Comparison of ENCODE assay signal across 18 mouse cellular contexts in genomic region chr10:25111181-25111580, GRCm38 (mm10).
DNase-seq lines count a peak whose midpoint lies in the region; ATAC-seq lines count a peak whose summit lies in the region.
"Had no signal": no experiment of that assay in that cellular context is flagged by ENCODE, and none has a peak within 500 bp of the region (broad histone marks: within the 10 kb centered on the region; RNA-seq: fewer than 3 reads in every experiment).

No protein-coding gene starts in this region.

- 36% methylated on average over 7 of the region's 7 CpGs for WGBS in neural tube, embryonic 11.5 days
- WGBS in midbrain, embryonic 12.5 days = 40% methylated on average over 7 of the region's 7 CpGs
- WGBS in neural tube, embryonic 14.5 days = 23% methylated on average over 7 of the region's 7 CpGs

- DNase-seq in adrenal gland, adult 2 months = peak; percentile 15
- no peak for DNase-seq in adrenal gland, postnatal 10 days
- DNase-seq in neural tube, embryonic 11.5 days (ENCODE audit: low spot score) = no peak
- no peak for DNase-seq in neural tube, embryonic 10.5 days (ENCODE audit: extremely low spot score, low spot score)
- no peak for DNase-seq in kidney, postnatal 25 days
- DNase-seq in spleen, postnatal 36 days (ENCODE audit: low spot score in 2 of 2) = no peak
- DNase-seq: kidney, adult 11 months; kidney, postnatal 10 days; layer of hippocampus, adult 9-11 months; lung, postnatal 14 days; right cerebral cortex, postnatal 4 days; thymus, adult 18-20 months had no signal

- no peak overlapping the region for H3K4me3 ChIP-seq in neural tube, embryonic 11.5 days (ENCODE audit: low read depth, low read length)
- no peak overlapping the region for H3K4me3 ChIP-seq in midbrain, embryonic 12.5 days
- no peak overlapping the region for H3K4me3 ChIP-seq in neural tube, embryonic 14.5 days (ENCODE audit: low read depth, low read length)
- H3K4me3 ChIP-seq: forebrain, embryonic 12.5 days; heart, embryonic 12.5 days; limb, embryonic 12.5 days had no signal

- no peak overlapping the region for H3K27ac ChIP-seq in neural tube, embryonic 11.5 days (ENCODE audit: low read depth, low read length)
- H3K27ac ChIP-seq in midbrain, embryonic 12.5 days (replicated peaks) = peak overlapping the region; percentile 60; the same call in 1 of the 2 replicates
- H3K27ac ChIP-seq in neural tube, embryonic 14.5 days (ENCODE audit: low read depth, low read length) = peak overlapping the region; percentile 34
- H3K27ac ChIP-seq: limb, embryonic 12.5 days; liver, embryonic 14.5 days had no signal

- H3K4me2 ChIP-seq in neural tube, embryonic 11.5 days (ENCODE audit: low read depth) = no peak overlapping the region
- H3K4me2 ChIP-seq in midbrain, embryonic 12.5 days (replicated peaks) = no peak overlapping the region
- no peak overlapping the region for H3K4me2 ChIP-seq in neural tube, embryonic 14.5 days (ENCODE audit: low read depth, low read length)
- H3K4me2 ChIP-seq: forebrain, embryonic 12.5 days; heart, embryonic 12.5 days; limb, embryonic 12.5 days had no signal

- no peaks in the 10 kb centered on the region for H3K9me3 ChIP-seq in neural tube, embryonic 11.5 days (ENCODE audit: control insufficient read depth, low read length)
- H3K9me3 ChIP-seq in midbrain, embryonic 12.5 days = no peaks in the 10 kb centered on the region
- no peaks in the 10 kb centered on the region for H3K9me3 ChIP-seq in neural tube, embryonic 14.5 days (ENCODE audit: control insufficient read depth, low read length)
- H3K9me3 ChIP-seq: forebrain, embryonic 12.5 days; heart, embryonic 12.5 days; limb, embryonic 12.5 days had no signal

- 0 out of 2 replicates have a peak, but pooled peaks have one; percentile 39 for ATAC-seq in neural tube, embryonic 11.5 days (ENCODE audit: insufficient read depth, low FRiP score, low TSS enrichment)
- ATAC-seq in midbrain, embryonic 12.5 days (ENCODE audit: low FRiP score, low read depth) = no peak; the same call in 1 of the 2 replicates
- ATAC-seq in neural tube, embryonic 14.5 days (ENCODE audit: low read depth) = peak; percentile 30; the same call in 1 of the 2 replicates

- H3K9ac ChIP-seq in neural tube, embryonic 11.5 days (ENCODE audit: low read length) = no peak overlapping the region
- H3K9ac ChIP-seq in midbrain, embryonic 12.5 days (replicated peaks) = no peak overlapping the region
- no peak overlapping the region for H3K9ac ChIP-seq in neural tube, embryonic 14.5 days (replicated peaks; ENCODE audit: low read depth, low read length)
- H3K9ac ChIP-seq: forebrain, embryonic 12.5 days; heart, embryonic 12.5 days; limb, embryonic 12.5 days; liver, embryonic 14.5 days had no signal

- no peaks in the 10 kb centered on the region; the same call in 1 of the 2 replicates for H3K4me1 ChIP-seq in neural tube, embryonic 11.5 days (ENCODE audit: control insufficient read depth, insufficient read depth, low read length)
- peaks cover 13% of the 10 kb centered on the region for H3K4me1 ChIP-seq in midbrain, embryonic 12.5 days
- no peaks in the 10 kb centered on the region; the same call in 1 of the 2 replicates for H3K4me1 ChIP-seq in neural tube, embryonic 14.5 days (ENCODE audit: control insufficient read depth, insufficient read depth, low read length)

- H3K36me3 ChIP-seq in neural tube, embryonic 11.5 days (ENCODE audit: control insufficient read depth, insufficient read depth, low read length) = no peaks in the 10 kb centered on the region
- H3K36me3 ChIP-seq in midbrain, embryonic 12.5 days = no peaks in the 10 kb centered on the region
- no peaks in the 10 kb centered on the region for H3K36me3 ChIP-seq in neural tube, embryonic 14.5 days (ENCODE audit: control insufficient read depth, insufficient read depth, low read length)
- H3K36me3 ChIP-seq: forebrain, embryonic 12.5 days; heart, embryonic 12.5 days; limb, embryonic 12.5 days had no signal

- H3K27me3 ChIP-seq in neural tube, embryonic 11.5 days (ENCODE audit: control insufficient read depth, insufficient read depth, low read length) = no peaks in the 10 kb centered on the region
- no peaks in the 10 kb centered on the region for H3K27me3 ChIP-seq in midbrain, embryonic 12.5 days
- no peaks in the 10 kb centered on the region for H3K27me3 ChIP-seq in neural tube, embryonic 14.5 days (ENCODE audit: control insufficient read depth, insufficient read depth, low read length)
- H3K27me3 ChIP-seq: heart, embryonic 12.5 days; limb, embryonic 12.5 days had no signal
